Mouse (Mus musculus): ENCODE measurements around the gene Itsn2. TPM values are rescaled to one million over a fixed set of nuclear protein-coding genes. Genes with fewer than 3 reads are reported as not detected.
"Not testable (repeated sequence)": the region's sequence is repeated elsewhere in the genome, so short reads cannot be mapped to it uniquely, and the experiment has no call there.

Gene Itsn2
- total RNA-seq (2021) = 10 to 100 TPM; 17.4 to 21.0 TPM
- long read RNA-seq, experiment 1, partial matches to known transcripts = 2 of 2 reads
- long read RNA-seq, experiment 1, other reads (novel, unspliced or antisense) = 0 of 2 reads
- long read RNA-seq, experiment 2, partial matches to known transcripts = 0 of 3 reads
- long read RNA-seq, experiment 2, other reads (novel, unspliced or antisense) = 3 of 3 reads

GRCm38 (mm10) chr12:4592541-4593165 is at the start of gene Itsn2, which contains the start of gene Gm3625:
Gene Itsn2, plus strand, starts transcription at chr12:4592638.
Gene Gm3625, minus strand, starts transcription at chr12:4592927.
- peak; percentile 59 to 70 for DNase-seq
- intact Hi-C loops (cut with DNase I) = no loop called here

GRCm38 (mm10) chr12:4544400-4544919 is 48.0 kb upstream of the Itsn2 start:
- intact Hi-C loops (cut with DNase I) = loop anchor here (2.0 to 10.0 kb wide), 2 partner anchors 18 to 440 kb away; no protein-coding TSS in a partner anchor
- no peak for DNase-seq

GRCm38 (mm10) chr12:4545425-4545824 is 47.0 kb upstream of the Itsn2 start:
- no peak for DNase-seq
- intact Hi-C loops (cut with DNase I) = loop anchor here (2.0 to 10.0 kb wide), 4 partner anchors 19 to 441 kb away; partner anchors contain the start of gene Ncoa1

DNA sequence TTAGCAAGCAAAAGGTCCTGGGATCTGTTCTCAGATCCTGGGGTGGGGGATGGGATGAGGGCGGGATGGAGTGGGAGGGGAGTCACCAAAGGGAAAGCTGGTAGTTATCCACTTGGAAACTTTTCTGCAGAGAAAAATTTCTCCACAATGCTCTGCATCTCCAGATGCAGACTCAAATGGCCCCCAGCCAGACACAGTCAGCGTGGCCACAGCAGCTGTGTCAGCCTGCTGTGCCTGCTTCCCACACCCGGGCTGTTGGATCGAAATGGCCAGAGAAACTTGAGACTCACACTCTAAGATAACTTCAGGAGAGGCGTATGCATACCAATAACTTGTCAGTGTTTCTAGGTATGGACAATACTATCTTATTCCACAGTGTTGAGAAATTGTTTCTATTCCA is 45.9 kb upstream of the Itsn2 start:
- DNase-seq = peak; percentile 31 to 62
- intact Hi-C loops (cut with DNase I) = loop anchor here (5.0 to 10.0 kb wide), 3 partner anchors 69 to 442 kb away; partner anchors contain the start of gene Ncoa1

- intact Hi-C loops (cut with DNase I) = loop anchor here (5.0 to 10.0 kb wide), 3 partner anchors 70 to 443 kb away; partner anchors contain the start of gene Ncoa1
- DNase-seq = no peak
These were observed 44.9 kb upstream of the Itsn2 start for GRCm38 (mm10) chr12:4547557-4547956.

GRCm38 (mm10) chr12:4548053-4549013 is 44.1 kb upstream of the Itsn2 start:
- intact Hi-C loops (cut with DNase I) = loop anchor here (5.0 to 10.0 kb wide), 3 partner anchors 71 to 444 kb away; partner anchors contain the start of gene Ncoa1

DNA sequence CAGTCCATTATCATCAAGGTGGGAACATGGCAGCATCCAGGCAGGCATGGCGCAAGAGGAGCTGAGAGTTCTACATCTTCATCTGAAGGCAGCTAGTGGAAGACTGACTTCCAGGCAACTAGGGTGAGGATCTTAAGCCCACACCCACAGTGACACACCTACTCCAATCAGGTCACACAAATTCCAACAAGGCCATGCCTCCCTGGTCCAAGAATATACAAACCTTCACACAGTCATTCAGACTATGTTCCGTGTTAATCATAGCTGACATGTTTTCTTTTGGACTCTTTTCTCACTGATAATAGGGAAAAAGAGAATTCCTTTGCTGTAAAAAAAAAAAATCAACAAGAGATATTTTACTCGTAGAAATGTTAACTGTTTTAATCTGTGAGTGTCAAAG is 38.7 kb upstream of the Itsn2 start:
- intact Hi-C loops (cut with DNase I); DNase-seq: not testable (repeated sequence)

More at GRCm38 (mm10) chr12:4548053-4549013, 44.1 kb upstream of the Itsn2 start:
- peak; percentile 51 to 67 for DNase-seq

DNA sequence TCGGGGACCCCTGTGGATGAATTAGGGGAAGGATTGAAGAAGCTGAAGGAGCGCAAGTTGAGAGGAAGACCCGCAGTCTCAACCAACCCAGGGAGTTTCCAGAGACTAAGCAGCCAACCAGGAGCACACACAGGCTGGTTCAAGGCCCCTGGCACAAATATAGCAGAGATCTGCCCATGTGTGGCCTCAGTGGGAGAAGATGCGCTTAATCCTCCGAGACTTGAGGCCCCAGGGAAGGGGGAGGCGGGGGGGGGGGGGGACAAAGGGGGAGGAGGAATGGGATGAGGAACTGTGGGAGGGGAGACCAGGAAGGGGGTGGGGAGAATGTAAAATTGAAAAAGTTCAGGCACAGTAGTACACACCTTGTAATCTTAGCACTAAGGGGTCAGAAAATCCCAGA is 37.0 kb upstream of the Itsn2 start:
- intact Hi-C loops (cut with DNase I) = no loop called here
- DNase-seq = no peak

DNA sequence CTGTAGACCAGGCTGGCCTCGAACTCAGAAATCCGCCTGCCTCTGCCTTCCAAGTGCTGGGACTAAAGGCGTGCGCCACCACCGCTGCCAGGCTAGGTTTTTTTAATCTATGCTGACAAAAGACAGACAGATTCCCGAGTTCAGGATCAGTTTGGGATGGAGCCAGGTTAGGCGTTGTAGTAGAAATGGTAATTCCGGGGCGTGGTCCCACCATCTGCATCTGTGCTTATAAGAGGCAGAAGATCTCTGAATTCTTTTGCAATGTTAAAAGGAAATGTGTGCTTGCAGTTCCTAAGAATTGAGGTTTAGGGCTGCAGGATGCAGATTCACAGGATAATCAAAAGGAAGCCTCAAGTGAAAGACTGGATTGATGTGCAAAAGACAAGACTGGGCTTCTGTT is 35.5 kb upstream of the Itsn2 start:
- intact Hi-C loops (cut with DNase I) = no loop called here
- no peak for DNase-seq

- intact Hi-C loops (cut with DNase I) = no loop called here
- no peak for DNase-seq
These were observed 35.0 kb upstream of the Itsn2 start for GRCm38 (mm10) chr12:4557436-4557835.

- no peak for DNase-seq
- intact Hi-C loops (cut with DNase I) = no loop called here
These were observed 34.4 kb upstream of the Itsn2 start for GRCm38 (mm10) chr12:4558013-4558412.

- intact Hi-C loops (cut with DNase I) = no loop called here
- peak in 1 of 2 experiments; percentile 14 for DNase-seq
These were observed 33.8 kb upstream of the Itsn2 start for GRCm38 (mm10) chr12:4558475-4559279.

GRCm38 (mm10) chr12:4571864-4572263 is 20.6 kb upstream of the Itsn2 start:
- DNase-seq = no peak
- intact Hi-C loops (cut with DNase I) = loop anchor here (5.0 kb wide), 1 partner anchor 195 kb away; the partner anchor contains the start of genes Fam228b and Pfn4

- no peak for DNase-seq
- intact Hi-C loops (cut with DNase I) = loop anchor here (5.0 kb wide), 1 partner anchor 193 kb away; the partner anchor contains the start of genes Fam228b and Pfn4
These were observed 18.4 kb upstream of the Itsn2 start for GRCm38 (mm10) chr12:4574065-4574464.

DNA sequence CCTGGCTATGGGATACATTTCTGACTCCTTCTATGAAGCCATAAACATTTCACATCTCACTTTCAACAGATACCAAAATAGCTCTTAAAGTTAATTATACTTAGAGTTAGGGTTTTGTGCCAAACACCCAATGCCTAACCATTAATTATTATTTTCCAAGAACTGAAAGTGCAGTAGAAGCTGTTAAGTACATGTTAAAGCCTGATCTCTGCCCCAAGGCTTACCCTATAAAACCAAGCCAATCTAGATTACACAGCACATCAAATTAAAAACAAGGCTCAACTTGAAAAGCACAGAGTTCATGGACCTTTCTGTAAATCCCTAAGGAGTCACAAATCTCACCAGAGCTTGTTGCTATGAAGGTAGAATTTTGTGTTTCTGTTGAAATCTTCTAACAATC is 10.1 kb upstream of the Itsn2 start:
- no peak for DNase-seq
- intact Hi-C loops (cut with DNase I) = no loop called here

DNA sequence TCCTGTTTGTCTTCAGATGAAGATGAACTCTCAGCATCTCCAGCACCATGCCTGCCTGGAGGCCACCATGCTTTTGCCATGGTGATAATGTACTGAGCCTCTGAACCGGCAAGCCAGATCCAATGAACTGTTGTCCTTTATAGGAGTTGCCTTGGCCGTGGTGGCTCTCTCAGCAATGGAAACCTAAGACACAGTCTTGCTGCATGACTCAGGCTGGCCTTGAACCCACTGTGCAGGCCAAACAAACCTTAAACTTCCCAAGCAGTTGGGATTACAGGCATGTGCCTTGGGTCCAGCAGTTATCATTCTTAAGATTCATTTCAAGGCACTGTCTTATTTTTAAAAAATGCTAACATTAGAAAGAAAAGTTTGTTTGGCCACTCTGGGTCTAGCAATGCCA is 4.6 kb upstream of the Itsn2 start:
- intact Hi-C loops (cut with DNase I) = no loop called here
- DNase-seq = no peak

- intact Hi-C loops (cut with DNase I) = no loop called here
These were observed 3.8 kb upstream of the Itsn2 start for GRCm38 (mm10) chr12:4588603-4589002.

GRCm38 (mm10) chr12:4592025-4592424 is 413 bp upstream of the Itsn2 start:
- DNase-seq = no peak
- intact Hi-C loops (cut with DNase I) = no loop called here

More at GRCm38 (mm10) chr12:4588603-4589002, 3.8 kb upstream of the Itsn2 start:
- peak; percentile 22 to 35 for DNase-seq

- DNase-seq = peak; percentile 25 to 43
- intact Hi-C loops (cut with DNase I) = no loop called here
These were observed 910 bp downstream of the Itsn2 start for GRCm38 (mm10) chr12:4593166-4593929.

All from gastrocnemius, postnatal 36 days (tissue).